Mouse (Mus musculus): ENCODE measurements at regions not wholly inside any gene's neighbourhood (a gene's known extent, or its start where the extent isn't known, plus 50 kb on each side); places are given as distances from the start of the nearest gene placed in this dataset.
"Not testable (repeated sequence)": the region's sequence is repeated elsewhere in the genome, so short reads cannot be mapped to it uniquely, and the experiment has no call there.

DNA sequence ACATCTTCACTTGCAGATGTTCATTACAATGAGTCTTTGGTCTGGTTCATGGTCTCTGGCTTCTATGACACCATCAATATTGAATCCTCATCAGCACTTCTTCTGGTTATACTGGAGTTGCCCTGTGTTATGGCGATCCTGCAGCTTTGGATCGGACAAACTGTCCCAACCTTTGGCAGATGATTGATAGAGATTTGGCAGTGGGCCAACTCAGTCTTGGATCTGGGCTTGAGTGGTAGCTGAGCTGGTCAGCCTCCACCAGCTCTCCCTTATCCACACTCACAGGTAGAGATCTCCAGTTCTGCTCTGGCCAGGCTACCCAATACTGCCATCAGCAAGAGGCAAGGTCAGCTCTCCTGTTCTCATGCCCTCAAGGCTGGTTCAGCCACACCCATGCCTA is 168.4 kb upstream of the Crygf start:
- ATAC-seq (no peak), DNase-seq (ENCODE audit: low read depth, low spot score) (no peak)
- in situ Hi-C loops (cut with MboI; ENCODE audit: low pct_unique_long_range_greater_than_20kb): no loop called here
- no peak for TF ChIP-seq CTCF (IDR thresholded peaks at IDR 0.05)
- POLR2A ChIA-PET: no interaction called here
- CTCF ChIA-PET: no interaction called here
- H3K27me3 ChIP-seq: no peaks in the 10 kb centered on the region

GRCm38 (mm10) chr1:65761141-65761540 is 165.2 kb upstream of the Crygf start:
- ChIA-PET CTCF (no interaction called here), POLR2A (no interaction called here)
- no peaks in the 10 kb centered on the region for H3K27me3 ChIP-seq
- DNase-seq (ENCODE audit: low read depth, low spot score): no peak
- TF ChIP-seq CTCF (IDR thresholded peaks at IDR 0.05): no peak
- in situ Hi-C loops (cut with MboI; ENCODE audit: low pct_unique_long_range_greater_than_20kb): no loop called here
- ATAC-seq: no peak

DNA sequence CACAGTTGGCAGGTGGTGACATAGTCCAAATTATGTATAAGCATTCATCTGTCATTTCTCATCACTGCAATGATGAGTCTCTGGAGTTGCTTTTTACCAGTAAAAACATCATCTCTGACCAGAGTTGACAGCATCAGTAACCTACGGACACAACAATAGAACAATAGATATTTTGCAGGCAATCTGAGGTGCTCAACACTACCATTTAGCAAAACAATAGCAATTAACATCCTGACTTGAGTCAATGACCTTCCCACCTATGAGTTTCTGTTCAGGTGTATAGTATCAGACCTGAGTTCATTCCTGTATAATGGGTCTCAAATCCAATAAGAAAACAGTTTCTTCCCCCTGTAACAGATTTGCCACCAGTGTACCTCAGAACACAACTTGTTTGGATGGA is 126.1 kb upstream of the Crygf start:
- ATAC-seq (no peak), DNase-seq (ENCODE audit: low read depth, low spot score) (no peak)
- TF ChIP-seq CTCF (IDR thresholded peaks at IDR 0.05): no peak
- POLR2A ChIA-PET: no interaction called here
- in situ Hi-C loops (cut with MboI; ENCODE audit: low pct_unique_long_range_greater_than_20kb): no loop called here
- H3K27me3 ChIP-seq: no peaks in the 10 kb centered on the region
- CTCF ChIA-PET: no interaction called here

GRCm38 (mm10) chr1:65820771-65821170 is 105.5 kb upstream of the Crygf start:
- no peak for TF ChIP-seq CTCF (IDR thresholded peaks at IDR 0.05)
- ATAC-seq: no peak
- no peaks in the 10 kb centered on the region for H3K27me3 ChIP-seq
- ChIA-PET POLR2A (no interaction called here), CTCF (no interaction called here)
- DNase-seq (ENCODE audit: low read depth, low spot score): no peak
- in situ Hi-C loops (cut with MboI; ENCODE audit: low pct_unique_long_range_greater_than_20kb): no loop called here

DNA sequence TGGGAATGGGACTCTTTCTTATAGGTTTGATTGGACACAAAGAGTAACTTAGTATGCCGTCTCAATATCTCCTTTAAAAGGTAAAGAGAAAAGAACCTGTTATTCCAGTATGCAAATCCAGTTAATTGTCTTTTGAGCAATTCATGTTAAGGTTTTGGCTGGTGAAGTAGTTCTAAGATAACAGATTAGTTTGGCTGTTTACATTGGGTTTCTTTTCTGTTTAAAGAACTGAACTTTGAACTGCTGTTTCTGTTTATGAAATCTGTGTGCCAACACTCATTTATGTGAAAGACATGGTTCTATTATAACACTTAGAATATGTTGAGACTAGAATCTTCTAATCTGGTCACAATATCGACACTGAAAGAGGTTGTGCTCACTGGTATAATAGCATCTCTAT is 85.2 kb upstream of the Crygf start:
- in situ Hi-C loops (cut with MboI; ENCODE audit: low pct_unique_long_range_greater_than_20kb): no loop called here
- no peak for TF ChIP-seq CTCF (IDR thresholded peaks at IDR 0.05)
- H3K27me3 ChIP-seq: no peaks in the 10 kb centered on the region
- DNase-seq (ENCODE audit: low read depth, low spot score): no peak
- ChIA-PET CTCF (no interaction called here), POLR2A (no interaction called here)
- no peak for ATAC-seq

GRCm38 (mm10) chr1:65847005-65847404 is 79.3 kb upstream of the Crygf start:
- ATAC-seq (peak; percentile 21), DNase-seq (ENCODE audit: low read depth, low spot score) (no peak)
- CTCF ChIA-PET: no interaction called here
- TF ChIP-seq CTCF (IDR thresholded peaks at IDR 0.05): no peak
- in situ Hi-C loops (cut with MboI; ENCODE audit: low pct_unique_long_range_greater_than_20kb): no loop called here
- no peaks in the 10 kb centered on the region for H3K27me3 ChIP-seq
- POLR2A ChIA-PET: no interaction called here

- in situ Hi-C loops (cut with MboI; ENCODE audit: low pct_unique_long_range_greater_than_20kb); CTCF ChIA-PET; DNase-seq (ENCODE audit: low read depth, low spot score): not testable (repeated sequence)
Observed at GRCm38 (mm10) chr1:65873691-65874090, 52.6 kb upstream of the Crygf start.

More at GRCm38 (mm10) chr1:65873691-65874090, 52.6 kb upstream of the Crygf start:
- ATAC-seq, H3K27me3 ChIP-seq, POLR2A ChIA-PET: not testable (repeated sequence)
